Mouse (Mus musculus) cerebellum, adult 9-11 months (tissue): ENCODE data around the gene Ppp1r11.

Source experiments
- DNase-seq: peaks from one replicate; pipeline ENCODE4 v3.0.0; 2022

Ppp1r11 gene

GRCm38 (mm10) chr17:36912031-36912430 lies 39.5 kb downstream of the Ppp1r11 start:
- DNase-seq, result no peak

- no peak for DNase-seq
These were observed 41.7 kb downstream of the Ppp1r11 start for GRCm38 (mm10) chr17:36909802-36910201.

- no peak for DNase-seq
These were observed 43.3 kb downstream of the Ppp1r11 start for GRCm38 (mm10) chr17:36908235-36908634.

GRCm38 (mm10) chr17:36903651-36904050 lies 47.9 kb downstream of the Ppp1r11 start:
- DNase-seq, result no peak

GRCm38 (mm10) chr17:36900691-36901090 lies 50.9 kb downstream of the Ppp1r11 start:
- no peak for DNase-seq

GRCm38 (mm10) chr17:36900001-36900400 lies 51.5 kb downstream of the Ppp1r11 start:
- DNase-seq, result no peak

- DNase-seq, result no peak
These were observed 52.2 kb downstream of the Ppp1r11 start for GRCm38 (mm10) chr17:36899376-36899775.
